Mouse (Mus musculus) CD4-positive, CD25-positive, alpha-beta regulatory T cell, adult 4 months (primary cell): Measurements from ENCODE around the gene Fshr. TPM values are rescaled to one million over a fixed set of nuclear protein-coding genes. Genes with fewer than 3 reads are reported as not detected.
"Not testable (repeated sequence)": the region's sequence is repeated elsewhere in the genome, so short reads cannot be mapped to it uniquely, and the experiment has no call there.

ENCODE experiments used
- ATAC-seq: one replicate; pipeline ENCODE4 v1.8.0; 2017
- polyA plus RNA-seq, 2 experiments: library from polyadenylated mRNA; unstranded; fragments of 100-300 nt; shearing (Covaris generic); gene quantifications; one replicate each; pipeline ENCODE4 v1.2.1; 2017

The Fshr gene
- polyA plus RNA-seq = not detected

GRCm38 (mm10) chr17:89200575-89200974 lies at the start of gene Fshr:
Fshr (minus strand) TSS chr17:89200675.
- ATAC-seq = no peak

- ATAC-seq = no peak
Observed at GRCm38 (mm10) chr17:89202181-89202580, 1.7 kb upstream of the Fshr start.

- ATAC-seq = no peak
Observed at GRCm38 (mm10) chr17:89173545-89173944, 26.9 kb downstream of the Fshr start.

- ATAC-seq = no peak
Observed at GRCm38 (mm10) chr17:89164773-89165172, 35.7 kb downstream of the Fshr start.

GRCm38 (mm10) chr17:89162475-89162874 lies 38.0 kb downstream of the Fshr start:
- no peak for ATAC-seq

GRCm38 (mm10) chr17:89159343-89159742 lies 41.1 kb downstream of the Fshr start:
- ATAC-seq = not testable (repeated sequence)

GRCm38 (mm10) chr17:89144806-89145205 lies 55.7 kb downstream of the Fshr start:
- no peak for ATAC-seq

- ATAC-seq = no peak
Observed at GRCm38 (mm10) chr17:89120023-89120422, 80.5 kb downstream of the Fshr start.

- ATAC-seq = no peak
Observed at GRCm38 (mm10) chr17:89119250-89119649, 81.2 kb downstream of the Fshr start.

GRCm38 (mm10) chr17:89113944-89114343 lies 86.5 kb downstream of the Fshr start:
- ATAC-seq = no peak

- ATAC-seq = no peak
Observed at GRCm38 (mm10) chr17:89100719-89101350, 99.6 kb downstream of the Fshr start.

- not testable (repeated sequence) for ATAC-seq
Observed at GRCm38 (mm10) chr17:89099733-89100132, 100.7 kb downstream of the Fshr start.

GRCm38 (mm10) chr17:89089692-89090475 lies 110.6 kb downstream of the Fshr start:
- no peak for ATAC-seq

- no peak for ATAC-seq
Observed at GRCm38 (mm10) chr17:89082897-89083296, 117.6 kb downstream of the Fshr start.

GRCm38 (mm10) chr17:89079706-89080105 lies 120.8 kb downstream of the Fshr start:
- no peak for ATAC-seq

- ATAC-seq = no peak
Observed at GRCm38 (mm10) chr17:89064327-89065095, 136.0 kb downstream of the Fshr start.

GRCm38 (mm10) chr17:89062348-89062949 lies 138.0 kb downstream of the Fshr start:
- ATAC-seq = no peak

GRCm38 (mm10) chr17:89051031-89051563 lies 149.4 kb downstream of the Fshr start:
- no peak for ATAC-seq

GRCm38 (mm10) chr17:89049071-89049470 lies 151.4 kb downstream of the Fshr start:
- no peak for ATAC-seq

GRCm38 (mm10) chr17:89046016-89046415 lies 154.5 kb downstream of the Fshr start:
- ATAC-seq = no peak

GRCm38 (mm10) chr17:89036723-89037122 lies 163.8 kb downstream of the Fshr start:
- ATAC-seq = no peak

- ATAC-seq = no peak
Observed at GRCm38 (mm10) chr17:89036049-89036448, 164.4 kb downstream of the Fshr start.

GRCm38 (mm10) chr17:89034627-89035026 lies 165.8 kb downstream of the Fshr start:
- no peak for ATAC-seq
